ENCODE assay signal across 10 mouse cellular contexts in genomic region chr2:116072706-116073105, GRCm38 (mm10). TPM values are rescaled to one million over a fixed set of nuclear protein-coding genes. Genes with fewer than 3 reads are reported as not detected.
DNase-seq lines count a peak whose midpoint lies in the region; ATAC-seq and TF ChIP-seq lines count a peak whose summit lies in the region.
"Had no signal": no experiment of that assay in that cellular context is flagged by ENCODE, and none has a peak within 500 bp of the region (broad histone marks: within the 10 kb centered on the region; RNA-seq: fewer than 3 reads in every experiment).

No protein-coding gene starts in this region.

- DNase-seq in kidney, postnatal 0 days (ENCODE audit: low spot score), result peak; percentile 61
- DNase-seq in kidney, adult 8-10 months, result no peak
- DNase-seq in fibroblast of lung, adult 2 months (ENCODE audit: low read depth), result peak; percentile 40
- no peak for DNase-seq in natural killer cell, adult 2 months (ENCODE audit: low spot score in 2 of 2)
- DNase-seq in thymus, postnatal 25 days, result no peak
- DNase-seq in spleen, postnatal 14 days (ENCODE audit: low spot score in 2 of 2), result no peak
- DNase-seq: gastrocnemius, adult 2 months; liver, embryonic 13.5 days had no signal

- TF ChIP-seq CTCF in kidney, postnatal 0 days (IDR thresholded peaks at IDR 0.05; ENCODE audit: low read depth), result no peak

- peak overlapping the region; percentile 96; the same call in 1 of the 2 replicates for H3K9ac ChIP-seq in kidney, postnatal 0 days (ENCODE audit: low read depth, low read length)
- H3K9ac ChIP-seq in hindbrain, embryonic 16.5 days (ENCODE audit: low read depth, low read length), result peak overlapping the region; percentile 60
- peak overlapping the region; percentile 96 for H3K9ac ChIP-seq in neural tube, embryonic 13.5 days
- H3K9ac ChIP-seq: liver, embryonic 13.5 days had no signal

- no peaks in the 10 kb centered on the region for H3K36me3 ChIP-seq in kidney, postnatal 0 days (ENCODE audit: insufficient read depth, low read length)
- H3K36me3 ChIP-seq in hindbrain, embryonic 16.5 days (ENCODE audit: control insufficient read depth, insufficient read depth, low read length), result no peaks in the 10 kb centered on the region
- no peaks in the 10 kb centered on the region for H3K36me3 ChIP-seq in neural tube, embryonic 13.5 days
- H3K36me3 ChIP-seq: liver, embryonic 13.5 days had no signal

- no peaks in the 10 kb centered on the region for H3K27me3 ChIP-seq in kidney, postnatal 0 days (ENCODE audit: insufficient read depth, low read length)
- no peaks in the 10 kb centered on the region; the same call in 1 of the 2 replicates for H3K27me3 ChIP-seq in hindbrain, embryonic 16.5 days (replicated peaks; ENCODE audit: control insufficient read depth, insufficient read depth, low read length)
- H3K27me3 ChIP-seq in neural tube, embryonic 13.5 days, result peaks cover 29% of the 10 kb centered on the region; the same call in 1 of the 2 replicates

- 0 out of 2 replicates have a peak, but pooled peaks cover 3% of the 10 kb centered on the region for H3K4me1 ChIP-seq in kidney, postnatal 0 days (replicated peaks; ENCODE audit: insufficient read depth, low read length)
- H3K4me1 ChIP-seq in hindbrain, embryonic 16.5 days (ENCODE audit: control insufficient read depth, insufficient read depth, low read depth, low read length), result peaks cover 8% of the 10 kb centered on the region
- H3K4me1 ChIP-seq in neural tube, embryonic 13.5 days (replicated peaks), result peaks cover 66% of the 10 kb centered on the region

- no peaks in the 10 kb centered on the region for H3K9me3 ChIP-seq in kidney, postnatal 0 days (replicated peaks; ENCODE audit: low read length)
- no peaks in the 10 kb centered on the region for H3K9me3 ChIP-seq in hindbrain, embryonic 16.5 days (ENCODE audit: control insufficient read depth, low read length)
- H3K9me3 ChIP-seq in neural tube, embryonic 13.5 days, result no peaks in the 10 kb centered on the region
- H3K9me3 ChIP-seq: liver, embryonic 13.5 days had no signal

- peak overlapping the region; percentile 79 for H3K4me2 ChIP-seq in kidney, postnatal 0 days (ENCODE audit: low read length)
- peak overlapping the region; percentile 64 for H3K4me2 ChIP-seq in hindbrain, embryonic 16.5 days (ENCODE audit: low read length)
- H3K4me2 ChIP-seq in neural tube, embryonic 13.5 days, result peak overlapping the region; percentile 84

- WGBS in kidney, postnatal 0 days, result 11% methylated on average over 5 of the region's 5 CpGs
- 16% methylated on average over 5 of the region's 5 CpGs for WGBS in hindbrain, embryonic 16.5 days
- 8% methylated on average over 5 of the region's 5 CpGs for WGBS in neural tube, embryonic 13.5 days

- peak overlapping the region; percentile 82 for H3K4me3 ChIP-seq in kidney, postnatal 0 days (replicated peaks; ENCODE audit: low read depth, low read length)
- H3K4me3 ChIP-seq in hindbrain, embryonic 16.5 days (ENCODE audit: low read length), result peak overlapping the region; percentile 59
- H3K4me3 ChIP-seq in neural tube, embryonic 13.5 days, result peak overlapping the region; percentile 73
- H3K4me3 ChIP-seq: gastrocnemius, adult 2 months; liver, embryonic 13.5 days had no signal

- peak overlapping the region; percentile 97; the same call in 1 of the 2 replicates for H3K27ac ChIP-seq in kidney, postnatal 0 days
- peak overlapping the region; percentile 72 for H3K27ac ChIP-seq in hindbrain, embryonic 16.5 days (ENCODE audit: low read depth, low read length)
- peak overlapping the region; percentile 98 for H3K27ac ChIP-seq in neural tube, embryonic 13.5 days (replicated peaks)
- H3K27ac ChIP-seq: gastrocnemius, adult 2 months; liver, embryonic 13.5 days had no signal

- no peak for ATAC-seq in kidney, postnatal 0 days (replicated peaks; ENCODE audit: low FRiP score, low read depth)
- no peak for ATAC-seq in hindbrain, embryonic 16.5 days
- ATAC-seq in neural tube, embryonic 13.5 days (ENCODE audit: low read depth), result no peak

RNA-seq across cellular contexts. Expression of gene Meis2, which starts 7.1 kb away (rescaled TPM):
- 52.8 and 60.4 TPM in 2 replicates for polyA plus RNA-seq in kidney, postnatal 0 days (2015; fragmentation: Nextera tagmentation; extraction: Ambion mirVana)
- 128 and 131 TPM in 2 replicates for polyA plus RNA-seq in hindbrain, embryonic 16.5 days (2015; fragmentation: Nextera tagmentation; extraction: Ambion mirVana)
- polyA plus RNA-seq in neural tube, embryonic 13.5 days (2015; fragmentation: Nextera tagmentation; extraction: Ambion mirVana), result 92.0 and 98.7 TPM in 2 replicates

Comparison
In these comparisons a context has a peak if more than half of its experiments do, and no peak if none do; other contexts are left out.
1. DNase-seq: peak in kidney, postnatal 0 days (single experiment) and fibroblast of lung, adult 2 months (single experiment); none in kidney, adult 8-10 months (0 of 2), natural killer cell, adult 2 months (0 of 2), thymus, postnatal 25 days (single experiment) and spleen, postnatal 14 days (0 of 2).
2. Peak in every context shown above with its lines, with median percentiles within 50 percentile points of each other: H3K27ac ChIP-seq, H3K4me2 ChIP-seq, H3K4me3 ChIP-seq and H3K9ac ChIP-seq.